Mouse (Mus musculus): ENCODE results near the gene Selenof. TPM values are rescaled to one million over a fixed set of nuclear protein-coding genes. Genes with fewer than 3 reads are reported as not detected.
"Not testable (repeated sequence)": the region's sequence is repeated elsewhere in the genome, so short reads cannot be mapped to it uniquely, and the experiment has no call there.

Selenof gene
- polyA plus RNA-seq, 1 experiment from 2014 or later, result 464 TPM

GRCm38 (mm10) chr3:144589189-144589890 is 19.2 kb downstream of the Selenof start:
- no peak overlapping the region for H3K27ac ChIP-seq
- DNase-seq (ENCODE audit: low spot score) (no peak), ATAC-seq (ENCODE audit: low FRiP score) (no peak)
- no peak overlapping the region for H3K4me3 ChIP-seq (replicated peaks; ENCODE audit: low read length)
- no peak overlapping the region for H3K9ac ChIP-seq
- no peaks in the 10 kb centered on the region for H3K4me1 ChIP-seq (replicated peaks; ENCODE audit: control insufficient read depth, insufficient read depth, low read length)
- no peaks in the 10 kb centered on the region for H3K27me3 ChIP-seq (ENCODE audit: control insufficient read depth, insufficient read depth, low read length)
- no peaks in the 10 kb centered on the region for H3K9me3 ChIP-seq (ENCODE audit: control insufficient read depth, low read length)
- H3K36me3 ChIP-seq (replicated peaks; ENCODE audit: control insufficient read depth, insufficient read depth), result peaks cover 31% of the 10 kb centered on the region
- WGBS, result 75% methylated on average over 8 of the region's 8 CpGs
- H3K4me2 ChIP-seq (replicated peaks), result no peak overlapping the region

GRCm38 (mm10) chr3:144592992-144593785 is 23.1 kb downstream of the Selenof start:
- 75% methylated on average over 9 of the region's 9 CpGs for WGBS
- DNase-seq (ENCODE audit: low spot score) (no peak), ATAC-seq (ENCODE audit: low FRiP score) (no peak)
- H3K27me3 ChIP-seq (ENCODE audit: control insufficient read depth, insufficient read depth, low read length), result no peaks in the 10 kb centered on the region
- H3K4me1 ChIP-seq (replicated peaks; ENCODE audit: control insufficient read depth, insufficient read depth, low read length), result no peaks in the 10 kb centered on the region
- H3K27ac ChIP-seq, result no peak overlapping the region
- H3K4me2 ChIP-seq (replicated peaks), result no peak overlapping the region
- no peak overlapping the region for H3K4me3 ChIP-seq (replicated peaks; ENCODE audit: low read length)
- H3K9ac ChIP-seq, result no peak overlapping the region
- H3K36me3 ChIP-seq (replicated peaks; ENCODE audit: control insufficient read depth, insufficient read depth), result peaks cover 43% of the 10 kb centered on the region
- no peaks in the 10 kb centered on the region for H3K9me3 ChIP-seq (ENCODE audit: control insufficient read depth, low read length)

GRCm38 (mm10) chr3:144597121-144597520 is 27.0 kb downstream of the Selenof start:
- ATAC-seq (ENCODE audit: low FRiP score) (no peak), DNase-seq (ENCODE audit: low spot score) (no peak)
- Histone ChIP-seq H3K4me1 (replicated peaks; ENCODE audit: control insufficient read depth, insufficient read depth, low read length) (no peaks in the 10 kb centered on the region), H3K27ac (no peak overlapping the region), H3K27me3 (ENCODE audit: control insufficient read depth, insufficient read depth, low read length) (no peaks in the 10 kb centered on the region), H3K4me2 (replicated peaks) (no peak overlapping the region), H3K9ac (no peak overlapping the region), H3K4me3 (replicated peaks; ENCODE audit: low read length) (no peak overlapping the region), H3K9me3 (ENCODE audit: control insufficient read depth, low read length) (no peaks in the 10 kb centered on the region), H3K36me3 (replicated peaks; ENCODE audit: control insufficient read depth, insufficient read depth) (peaks cover 29% of the 10 kb centered on the region; the same call in 1 of the 2 replicates)
- WGBS, result 60% methylated on average over 4 of the region's 4 CpGs

GRCm38 (mm10) chr3:144597790-144598467 is 27.8 kb downstream of the Selenof start:
- no peak for DNase-seq (ENCODE audit: low spot score)
- 69% methylated on average over 12 of the region's 12 CpGs for WGBS
- Histone ChIP-seq H3K4me1 (replicated peaks; ENCODE audit: control insufficient read depth, insufficient read depth, low read length) (no peaks in the 10 kb centered on the region), H3K36me3 (replicated peaks; ENCODE audit: control insufficient read depth, insufficient read depth) (peaks cover 27% of the 10 kb centered on the region; the same call in 1 of the 2 replicates), H3K27ac (no peak overlapping the region), H3K9ac (no peak overlapping the region), H3K4me3 (replicated peaks; ENCODE audit: low read length) (no peak overlapping the region), H3K27me3 (ENCODE audit: control insufficient read depth, insufficient read depth, low read length) (no peaks in the 10 kb centered on the region), H3K9me3 (ENCODE audit: control insufficient read depth, low read length) (no peaks in the 10 kb centered on the region), H3K4me2 (replicated peaks) (no peak overlapping the region)
- no peak for ATAC-seq (ENCODE audit: low FRiP score)

- H3K27ac ChIP-seq, result no peak overlapping the region
- H3K27me3 ChIP-seq (ENCODE audit: control insufficient read depth, insufficient read depth, low read length), result no peaks in the 10 kb centered on the region
- H3K4me1 ChIP-seq (replicated peaks; ENCODE audit: control insufficient read depth, insufficient read depth, low read length), result no peaks in the 10 kb centered on the region
- no peak for DNase-seq (ENCODE audit: low spot score)
- WGBS, result 79% methylated on average over 4 of the region's 4 CpGs
- H3K4me3 ChIP-seq (replicated peaks; ENCODE audit: low read length), result no peak overlapping the region
- H3K36me3 ChIP-seq (replicated peaks; ENCODE audit: control insufficient read depth, insufficient read depth), result no peaks in the 10 kb centered on the region; the same call in 1 of the 2 replicates
- H3K9me3 ChIP-seq (ENCODE audit: control insufficient read depth, low read length), result no peaks in the 10 kb centered on the region
- no peak overlapping the region for H3K9ac ChIP-seq
- H3K4me2 ChIP-seq (replicated peaks), result no peak overlapping the region
- ATAC-seq (ENCODE audit: low FRiP score), result no peak
These were observed 32.3 kb downstream of the Selenof start for GRCm38 (mm10) chr3:144602413-144602812.

GRCm38 (mm10) chr3:144602819-144603218 is 32.7 kb downstream of the Selenof start:
- Histone ChIP-seq H3K36me3 (replicated peaks; ENCODE audit: control insufficient read depth, insufficient read depth) (no peaks in the 10 kb centered on the region; the same call in 1 of the 2 replicates), H3K9ac (no peak overlapping the region), H3K27me3 (ENCODE audit: control insufficient read depth, insufficient read depth, low read length) (no peaks in the 10 kb centered on the region), H3K4me3 (replicated peaks; ENCODE audit: low read length) (no peak overlapping the region), H3K4me1 (replicated peaks; ENCODE audit: control insufficient read depth, insufficient read depth, low read length) (no peaks in the 10 kb centered on the region), H3K4me2 (replicated peaks) (no peak overlapping the region), H3K27ac (no peak overlapping the region), H3K9me3 (ENCODE audit: control insufficient read depth, low read length) (no peaks in the 10 kb centered on the region)
- DNase-seq (ENCODE audit: low spot score), result no peak
- 88% methylated on average over 7 of the region's 7 CpGs for WGBS
- ATAC-seq (ENCODE audit: low FRiP score), result no peak

- Histone ChIP-seq H3K9ac (no peak overlapping the region), H3K4me3 (replicated peaks; ENCODE audit: low read length) (no peak overlapping the region), H3K36me3 (replicated peaks; ENCODE audit: control insufficient read depth, insufficient read depth) (no peaks in the 10 kb centered on the region; the same call in 1 of the 2 replicates), H3K27ac (no peak overlapping the region), H3K4me2 (replicated peaks) (no peak overlapping the region), H3K9me3 (ENCODE audit: control insufficient read depth, low read length) (no peaks in the 10 kb centered on the region), H3K4me1 (replicated peaks; ENCODE audit: control insufficient read depth, insufficient read depth, low read length) (no peaks in the 10 kb centered on the region), H3K27me3 (ENCODE audit: control insufficient read depth, insufficient read depth, low read length) (no peaks in the 10 kb centered on the region)
- ATAC-seq (ENCODE audit: low FRiP score) (no peak), DNase-seq (ENCODE audit: low spot score) (no peak)
- 93% methylated on average over 3 of the region's 3 CpGs for WGBS
These were observed 33.5 kb downstream of the Selenof start for GRCm38 (mm10) chr3:144603558-144603957.

GRCm38 (mm10) chr3:144604205-144604604 is 34.1 kb downstream of the Selenof start:
- no peak overlapping the region for H3K27ac ChIP-seq
- H3K9ac ChIP-seq, result no peak overlapping the region
- no peaks in the 10 kb centered on the region for H3K4me1 ChIP-seq (replicated peaks; ENCODE audit: control insufficient read depth, insufficient read depth, low read length)
- H3K4me2 ChIP-seq (replicated peaks), result no peak overlapping the region
- DNase-seq (ENCODE audit: low spot score) (no peak), ATAC-seq (ENCODE audit: low FRiP score) (no peak)
- H3K27me3 ChIP-seq (ENCODE audit: control insufficient read depth, insufficient read depth, low read length), result no peaks in the 10 kb centered on the region
- H3K36me3 ChIP-seq (replicated peaks; ENCODE audit: control insufficient read depth, insufficient read depth), result no peaks in the 10 kb centered on the region; the same call in 1 of the 2 replicates
- H3K4me3 ChIP-seq (replicated peaks; ENCODE audit: low read length), result no peak overlapping the region
- 76% methylated on average over 7 of the region's 7 CpGs for WGBS
- no peaks in the 10 kb centered on the region for H3K9me3 ChIP-seq (ENCODE audit: control insufficient read depth, low read length)

- H3K4me3 ChIP-seq (replicated peaks; ENCODE audit: low read length); H3K9ac ChIP-seq; H3K36me3 ChIP-seq (replicated peaks; ENCODE audit: control insufficient read depth, insufficient read depth); H3K4me2 ChIP-seq (replicated peaks); DNase-seq (ENCODE audit: low spot score); H3K4me1 ChIP-seq (replicated peaks; ENCODE audit: control insufficient read depth, insufficient read depth, low read length); ATAC-seq (ENCODE audit: low FRiP score); H3K27me3 ChIP-seq (ENCODE audit: control insufficient read depth, insufficient read depth, low read length); H3K9me3 ChIP-seq (ENCODE audit: control insufficient read depth, low read length); H3K27ac ChIP-seq: not testable (repeated sequence)
- WGBS, result 72% methylated on average over 7 of the region's 7 CpGs
These were observed 35.7 kb downstream of the Selenof start for GRCm38 (mm10) chr3:144605811-144606210.

All from hindbrain, embryonic 14.5 days (tissue).